23 mouse cellular contexts compared by ENCODE assay signal in the genomic region with DNA sequence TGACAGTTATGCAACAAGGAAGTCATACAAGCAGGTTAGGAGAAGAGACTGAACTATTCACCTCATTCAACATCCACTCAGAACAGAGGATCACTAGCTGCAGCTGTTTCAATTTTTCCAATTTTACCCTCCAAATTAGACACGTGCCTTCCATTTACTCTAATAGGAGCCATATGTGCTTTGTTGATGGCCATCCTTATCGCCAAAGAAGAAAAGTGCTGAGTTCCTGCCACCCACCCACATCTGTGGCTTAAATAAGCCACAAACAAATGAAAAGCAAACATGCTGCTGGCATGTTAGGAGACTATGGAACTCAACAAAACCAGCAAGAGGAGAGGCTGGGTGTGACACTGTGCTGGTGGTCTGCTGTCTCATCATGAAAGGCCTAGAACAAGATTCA.
DNase-seq lines count a peak whose midpoint lies in the region; ATAC-seq lines count a peak whose summit lies in the region.
"Had no signal": no experiment of that assay in that cellular context is flagged by ENCODE, and none has a peak within 500 bp of the region (broad histone marks: within the 10 kb centered on the region; RNA-seq: fewer than 3 reads in every experiment).

No protein-coding gene starts in this region.

- H3K4me3 ChIP-seq in embryonic facial prominence, embryonic 15.5 days (replicated peaks), result no peak overlapping the region
- no peak overlapping the region for H3K4me3 ChIP-seq in limb, embryonic 15.5 days
- H3K4me3 ChIP-seq: heart, adult 2 months; liver, embryonic 12.5 days; midbrain, embryonic 10.5 days; neural tube, embryonic 13.5 days; stomach, embryonic 15.5 days had no signal

- no peak overlapping the region for H3K4me2 ChIP-seq in embryonic facial prominence, embryonic 15.5 days (replicated peaks)
- no peak overlapping the region for H3K4me2 ChIP-seq in limb, embryonic 15.5 days
- H3K4me2 ChIP-seq: liver, embryonic 12.5 days; neural tube, embryonic 13.5 days; stomach, embryonic 15.5 days had no signal

- H3K9ac ChIP-seq in embryonic facial prominence, embryonic 15.5 days, result no peak overlapping the region
- H3K9ac ChIP-seq in limb, embryonic 15.5 days, result no peak overlapping the region
- H3K9ac ChIP-seq: liver, embryonic 12.5 days; neural tube, embryonic 13.5 days; stomach, embryonic 15.5 days had no signal

- peak; percentile 50 for DNase-seq in 416B (ENCODE audit: low read depth)
- DNase-seq in embryo, embryonic 10.5 days (ENCODE audit: low spot score), result peak; percentile 70
- DNase-seq in ovary, postnatal 36 days (ENCODE audit: low spot score), result no peak
- DNase-seq in cerebellum, postnatal 36 days, result no peak
- DNase-seq in left cerebral cortex, postnatal 36 days (ENCODE audit: low spot score in 2 of 2), result no peak
- DNase-seq: adrenal gland, postnatal 10 days; cerebellum, postnatal 14 days; gastrocnemius, postnatal 25 days; heart, adult 2 months; heart, postnatal 36 days; kidney, adult 18-20 months; lung, adult 2 months; lung, postnatal 4 days; thymus, adult 18-20 months; thymus, postnatal 4 days had no signal

- no peak overlapping the region for H3K27ac ChIP-seq in embryonic facial prominence, embryonic 15.5 days (replicated peaks)
- H3K27ac ChIP-seq in limb, embryonic 15.5 days, result no peak overlapping the region
- H3K27ac ChIP-seq: heart, adult 2 months; kidney, postnatal 0 days; liver, embryonic 12.5 days; midbrain, embryonic 10.5 days; neural tube, embryonic 13.5 days; stomach, embryonic 15.5 days had no signal

- 31% methylated on average over 2 of the region's 2 CpGs for WGBS in embryonic facial prominence, embryonic 15.5 days
- WGBS in limb, embryonic 15.5 days, result 20% methylated on average over 2 of the region's 2 CpGs

- intact Hi-C loops in left cerebral cortex, postnatal 36 days (cut with DNase I), result no loop called here

- H3K9me3 ChIP-seq in embryonic facial prominence, embryonic 15.5 days (replicated peaks), result no peaks in the 10 kb centered on the region
- no peaks in the 10 kb centered on the region for H3K9me3 ChIP-seq in limb, embryonic 15.5 days
- H3K9me3 ChIP-seq: liver, embryonic 12.5 days; midbrain, embryonic 10.5 days; neural tube, embryonic 13.5 days; stomach, embryonic 15.5 days had no signal

- no peaks in the 10 kb centered on the region for H3K36me3 ChIP-seq in embryonic facial prominence, embryonic 15.5 days
- H3K36me3 ChIP-seq in limb, embryonic 15.5 days, result no peaks in the 10 kb centered on the region
- H3K36me3 ChIP-seq: liver, embryonic 12.5 days; midbrain, embryonic 10.5 days; neural tube, embryonic 13.5 days; stomach, embryonic 15.5 days had no signal

- H3K27me3 ChIP-seq in embryonic facial prominence, embryonic 15.5 days, result peaks cover 4% of the 10 kb centered on the region; the same call in 1 of the 2 replicates
- H3K27me3 ChIP-seq in limb, embryonic 15.5 days, result no peaks in the 10 kb centered on the region
- H3K27me3 ChIP-seq: liver, embryonic 12.5 days; neural tube, embryonic 13.5 days; stomach, embryonic 15.5 days had no signal

- no peaks in the 10 kb centered on the region for H3K4me1 ChIP-seq in embryonic facial prominence, embryonic 15.5 days
- H3K4me1 ChIP-seq in limb, embryonic 15.5 days, result no peaks in the 10 kb centered on the region
- H3K4me1 ChIP-seq: liver, embryonic 12.5 days; midbrain, embryonic 10.5 days; neural tube, embryonic 13.5 days; stomach, embryonic 15.5 days had no signal

- ATAC-seq in embryonic facial prominence, embryonic 15.5 days (ENCODE audit: insufficient number of reproducible peaks, low FRiP score, low TSS enrichment, low read depth), result peak; percentile 54; the same call in 1 of the 2 replicates
- ATAC-seq in limb, embryonic 15.5 days (ENCODE audit: insufficient number of reproducible peaks, low FRiP score, low TSS enrichment, low read depth), result 0 out of 2 replicates have a peak, but pooled peaks have one; percentile 24
- ATAC-seq: activated CD4-positive, CD25-positive, alpha-beta regulatory T cell, adult 4 months; liver, embryonic 12.5 days had no signal

Comparison
In these comparisons a context has a peak if more than half of its experiments do, and no peak if none do; other contexts are left out.
1. DNase-seq: peak in 416B (single experiment) and embryo, embryonic 10.5 days (single experiment); none in ovary, postnatal 36 days (single experiment), cerebellum, postnatal 36 days (0 of 2) and left cerebral cortex, postnatal 36 days (0 of 2).